Mouse (Mus musculus): Measurements from ENCODE around the gene Faf2. TPM values are rescaled to one million over a fixed set of nuclear protein-coding genes. Genes with fewer than 3 reads are reported as not detected.
A peak's percentile ranks its signal among the peaks of the same experiment; 100 is the strongest.
"Not testable (repeated sequence)": the region's sequence is repeated elsewhere in the genome, so short reads cannot be mapped to it uniquely, and the experiment has no call there.

Faf2 gene
- polyA plus RNA-seq, 1 experiment from 2014 or later = 83.5 TPM

DNA sequence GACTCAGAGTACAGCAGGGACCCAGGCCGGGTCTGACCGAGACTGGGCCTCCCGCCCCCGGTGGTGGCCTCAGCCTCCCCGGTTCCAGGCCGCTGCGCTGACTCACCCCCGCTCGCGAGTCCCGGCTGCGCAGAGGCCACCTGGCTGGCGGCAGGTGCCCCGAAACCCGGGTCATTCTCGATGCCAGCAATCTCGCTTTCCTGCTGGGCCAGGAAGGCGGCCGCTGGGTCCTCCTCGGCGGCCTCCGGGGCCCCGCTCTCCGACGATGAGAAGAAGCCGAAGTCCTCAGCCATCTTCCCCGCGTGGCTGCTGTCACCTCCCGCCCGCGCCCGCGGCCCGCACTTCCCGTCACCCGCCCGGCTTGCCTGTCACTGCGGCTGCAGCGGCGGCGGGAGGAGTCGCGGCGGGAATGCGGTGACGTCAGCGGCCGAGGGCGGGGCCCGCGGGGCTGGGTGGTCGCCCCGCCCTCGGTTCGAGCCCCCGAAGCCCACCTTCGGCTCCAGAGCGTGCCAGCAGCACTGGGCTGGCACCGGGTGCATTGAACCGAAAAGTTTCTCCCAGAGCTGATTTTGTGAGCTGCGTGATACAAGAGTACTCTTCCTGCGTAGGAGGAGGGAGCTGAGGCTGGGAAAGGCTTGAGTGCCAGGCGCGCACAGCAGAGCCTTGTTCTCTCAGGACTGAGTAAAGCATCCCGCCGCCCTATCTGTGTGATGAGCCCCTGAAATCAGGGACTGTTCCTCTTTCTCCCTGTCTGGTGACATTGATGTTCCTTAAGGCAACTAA is 10.4 kb upstream of the Faf2 start, which contains the start of gene Cltb:
Gene Cltb, minus strand, starts transcription at position 373 of the 783 bp plus-strand sequence.
- H3K27me3 ChIP-seq (ENCODE audit: control insufficient read depth, insufficient read depth, low read length) = peaks cover 24% of the 10 kb centered on the region
- WGBS = under 1% methylated on average over 64 of the region's 66 CpGs
- no peak within 1 kb of the TSS for H3K27ac ChIP-seq (ENCODE audit: low read depth, low read length)

DNA sequence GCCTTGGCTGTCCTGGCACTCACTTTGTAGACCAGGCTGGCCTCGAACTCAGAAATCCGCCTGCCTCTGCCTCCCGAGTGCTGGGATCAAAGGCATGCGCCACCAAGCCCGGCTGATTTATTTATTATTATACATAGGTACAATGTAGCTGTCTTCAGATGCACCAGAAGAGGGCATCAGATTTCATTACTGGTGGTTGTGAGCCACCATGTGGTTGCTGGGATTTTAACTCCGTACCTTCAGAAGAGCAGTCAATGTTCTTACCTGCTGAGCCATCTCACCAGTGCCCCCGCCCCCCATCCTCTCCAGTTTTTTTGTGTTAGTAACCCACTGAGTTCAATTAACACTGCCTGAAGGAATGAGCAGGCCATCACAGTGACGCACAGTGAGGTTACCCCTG is 8.4 kb upstream of the Faf2 start:
- not testable (repeated sequence) for H3K9me3 ChIP-seq (ENCODE audit: control insufficient read depth, low read length); H3K27ac ChIP-seq (ENCODE audit: low read depth, low read length); H3K9ac ChIP-seq (ENCODE audit: low read length); H3K4me2 ChIP-seq (ENCODE audit: low read depth, low read length, severe bottlenecking); ATAC-seq (replicated peaks; ENCODE audit: low FRiP score); H3K36me3 ChIP-seq (ENCODE audit: control insufficient read depth, insufficient read depth, low read length); H3K4me1 ChIP-seq (replicated peaks; ENCODE audit: control insufficient read depth, insufficient read depth, low read length); H3K4me3 ChIP-seq (ENCODE audit: low read depth, low read length); DNase-seq (ENCODE audit: low spot score)
- WGBS = 83% methylated on average over 8 of the region's 8 CpGs
- H3K27me3 ChIP-seq (ENCODE audit: control insufficient read depth, insufficient read depth, low read length) = peaks cover 15% of the 10 kb centered on the region

More for the DNA sequence above, 10.4 kb upstream of the Faf2 start, which contains the start of gene Cltb:
- Histone ChIP-seq H3K4me3 (ENCODE audit: low read depth, low read length) (peak within 1 kb of the TSS; percentile 43), H3K9me3 (ENCODE audit: control insufficient read depth, low read length) (no peaks in the 10 kb centered on the region), H3K4me2 (ENCODE audit: low read depth, low read length, severe bottlenecking) (peak within 1 kb of the TSS; percentile 77), H3K36me3 (ENCODE audit: control insufficient read depth, insufficient read depth, low read length) (no peaks in the 10 kb centered on the region), H3K9ac (ENCODE audit: low read length) (peak within 1 kb of the TSS; percentile 47), H3K4me1 (replicated peaks; ENCODE audit: control insufficient read depth, insufficient read depth, low read length) (no peaks in the 10 kb centered on the region)
- peak; percentile 70; the same call in 1 of the 2 replicates for ATAC-seq (replicated peaks; ENCODE audit: low FRiP score)
- peak; percentile 91 for DNase-seq (ENCODE audit: low spot score)

DNA sequence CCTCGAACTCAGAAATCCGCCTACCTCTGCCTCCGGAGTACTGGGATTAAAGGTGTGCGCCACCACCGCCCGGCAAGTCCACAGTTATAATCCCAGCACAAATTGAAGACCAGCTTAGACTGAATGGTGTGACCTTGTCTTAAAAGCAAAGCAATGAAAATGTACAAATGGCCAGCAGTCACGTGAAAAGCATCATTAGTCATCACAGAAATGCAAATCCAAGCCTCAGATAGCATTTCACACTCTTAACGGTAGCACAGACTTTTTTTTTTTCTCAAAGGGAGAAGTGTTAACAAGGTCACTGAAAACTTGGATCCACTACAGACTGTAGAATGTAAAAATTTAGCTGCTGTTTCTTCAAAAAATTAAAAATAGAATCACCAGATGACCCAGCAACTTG is 5.3 kb upstream of the Faf2 start:
- Histone ChIP-seq H3K4me1 (replicated peaks; ENCODE audit: control insufficient read depth, insufficient read depth, low read length) (0 out of 2 replicates have a peak, but pooled peaks cover 2% of the 10 kb centered on the region), H3K9me3 (ENCODE audit: control insufficient read depth, low read length) (no peaks in the 10 kb centered on the region), H3K36me3 (ENCODE audit: control insufficient read depth, insufficient read depth, low read length) (no peaks in the 10 kb centered on the region), H3K4me2 (ENCODE audit: low read depth, low read length, severe bottlenecking) (no peak overlapping the region), H3K9ac (ENCODE audit: low read length) (no peak overlapping the region), H3K27me3 (ENCODE audit: control insufficient read depth, insufficient read depth, low read length) (no peaks in the 10 kb centered on the region), H3K4me3 (ENCODE audit: low read depth, low read length) (no peak overlapping the region), H3K27ac (ENCODE audit: low read depth, low read length) (no peak overlapping the region)
- no peak for ATAC-seq (replicated peaks; ENCODE audit: low FRiP score)
- WGBS = 84% methylated on average over 8 of the region's 8 CpGs
- DNase-seq (ENCODE audit: low spot score) = no peak

DNA sequence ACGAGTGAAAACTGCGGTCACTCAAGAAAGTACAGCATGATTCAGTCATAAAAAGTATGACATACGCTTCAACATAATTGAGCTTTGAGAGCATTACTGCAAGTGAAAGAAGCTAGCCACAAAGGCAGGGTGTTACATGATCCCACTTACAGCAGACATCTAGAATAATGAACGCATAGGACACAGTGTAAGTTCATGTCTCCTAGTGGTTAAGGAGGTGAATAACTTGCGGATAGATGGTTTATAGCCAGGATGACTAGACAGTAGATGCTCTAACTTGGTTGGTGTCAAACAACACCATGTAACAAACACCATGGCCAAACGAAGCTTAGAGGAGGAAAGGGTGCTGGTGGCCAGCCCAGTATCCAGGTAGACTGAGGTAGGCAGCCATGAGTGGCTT is 4.6 kb upstream of the Faf2 start:
- H3K27ac ChIP-seq (ENCODE audit: low read depth, low read length) = no peak overlapping the region
- 71% methylated on average over 6 of the region's 6 CpGs for WGBS
- 0 out of 2 replicates have a peak, but pooled peaks cover 2% of the 10 kb centered on the region for H3K4me1 ChIP-seq (replicated peaks; ENCODE audit: control insufficient read depth, insufficient read depth, low read length)
- H3K4me2 ChIP-seq (ENCODE audit: low read depth, low read length, severe bottlenecking) = no peak overlapping the region
- H3K9me3 ChIP-seq (ENCODE audit: control insufficient read depth, low read length) = no peaks in the 10 kb centered on the region
- H3K4me3 ChIP-seq (ENCODE audit: low read depth, low read length) = no peak overlapping the region
- ATAC-seq (replicated peaks; ENCODE audit: low FRiP score) (no peak), DNase-seq (ENCODE audit: low spot score) (no peak)
- no peaks in the 10 kb centered on the region for H3K36me3 ChIP-seq (ENCODE audit: control insufficient read depth, insufficient read depth, low read length)
- no peaks in the 10 kb centered on the region for H3K27me3 ChIP-seq (ENCODE audit: control insufficient read depth, insufficient read depth, low read length)
- no peak overlapping the region for H3K9ac ChIP-seq (ENCODE audit: low read length)

DNA sequence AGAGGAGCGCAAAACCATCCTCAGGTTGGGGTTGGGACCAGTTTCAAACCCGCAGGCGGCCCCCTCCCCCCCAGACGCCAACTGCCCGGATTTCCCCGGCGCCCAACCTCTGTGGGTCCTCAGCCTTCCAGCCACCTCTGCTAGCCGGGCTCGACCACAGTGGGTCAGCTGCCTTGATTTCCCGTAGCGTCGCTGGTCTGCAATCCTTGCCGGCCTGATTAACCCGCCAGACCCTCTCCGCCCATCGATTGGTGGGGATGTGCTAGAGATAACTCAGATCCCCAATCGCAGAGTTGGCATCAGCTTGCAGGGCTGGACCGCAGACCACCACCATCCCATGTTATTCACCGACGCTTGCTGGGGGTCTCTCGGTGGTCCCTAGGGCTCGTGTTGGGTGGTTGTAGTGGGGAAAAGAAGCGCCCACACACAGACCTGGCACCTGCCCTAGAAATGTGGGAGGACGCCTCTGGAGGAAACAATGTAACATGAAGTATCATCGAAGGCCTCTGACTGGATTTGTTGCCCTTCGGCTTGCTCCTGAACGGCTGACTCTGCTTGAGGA is 457 bp downstream of the Faf2 start:
- 0 out of 2 replicates have a peak, but pooled peaks cover 3% of the 10 kb centered on the region for H3K4me1 ChIP-seq (replicated peaks; ENCODE audit: control insufficient read depth, insufficient read depth, low read length)
- peak overlapping the region; percentile 94 for H3K4me3 ChIP-seq (ENCODE audit: low read depth, low read length)
- no peaks in the 10 kb centered on the region for H3K9me3 ChIP-seq (ENCODE audit: control insufficient read depth, low read length)
- H3K4me2 ChIP-seq (ENCODE audit: low read depth, low read length, severe bottlenecking) = peak overlapping the region; percentile 76
- peak overlapping the region; percentile 98 for H3K9ac ChIP-seq (ENCODE audit: low read length)
- H3K36me3 ChIP-seq (ENCODE audit: control insufficient read depth, insufficient read depth, low read length) = no peaks in the 10 kb centered on the region
- H3K27me3 ChIP-seq (ENCODE audit: control insufficient read depth, insufficient read depth, low read length) = no peaks in the 10 kb centered on the region
- 2% methylated on average over 27 of the region's 27 CpGs for WGBS
- peak overlapping the region; percentile 34; the same call in 1 of the 2 replicates for H3K27ac ChIP-seq (ENCODE audit: low read depth, low read length)
- ATAC-seq (replicated peaks; ENCODE audit: low FRiP score) (no peak; the same call in none of the 2 replicates), DNase-seq (ENCODE audit: low spot score) (no peak)

DNA sequence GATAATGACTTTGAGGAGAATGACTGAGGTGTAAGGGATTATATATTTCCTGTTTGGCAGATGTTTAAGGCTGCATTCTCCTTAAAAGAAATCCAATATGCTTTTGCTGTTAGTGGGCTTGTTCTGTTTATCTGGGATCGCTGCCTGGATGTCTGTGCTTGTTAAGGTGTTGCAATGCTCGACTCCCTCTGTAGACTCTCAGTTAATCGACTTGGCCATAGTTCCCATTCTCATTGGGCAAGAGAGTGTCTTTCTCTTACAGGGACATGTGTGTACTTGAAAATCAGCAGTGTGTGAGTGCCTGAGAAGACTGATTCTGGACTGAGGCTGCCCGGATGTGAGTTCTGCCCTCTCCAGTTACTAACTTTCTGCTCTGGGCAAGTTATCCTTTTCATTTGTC is 7.5 kb downstream of the Faf2 start:
- H3K27ac ChIP-seq (ENCODE audit: low read depth, low read length) = no peak overlapping the region
- H3K27me3 ChIP-seq (ENCODE audit: control insufficient read depth, insufficient read depth, low read length) = no peaks in the 10 kb centered on the region
- no peak overlapping the region for H3K4me2 ChIP-seq (ENCODE audit: low read depth, low read length, severe bottlenecking)
- H3K9me3 ChIP-seq (ENCODE audit: control insufficient read depth, low read length) = no peaks in the 10 kb centered on the region
- H3K36me3 ChIP-seq (ENCODE audit: control insufficient read depth, insufficient read depth, low read length) = no peaks in the 10 kb centered on the region; the same call in 1 of the 2 replicates
- H3K4me1 ChIP-seq (replicated peaks; ENCODE audit: control insufficient read depth, insufficient read depth, low read length) = no peaks in the 10 kb centered on the region; the same call in 1 of the 2 replicates
- no peak overlapping the region for H3K9ac ChIP-seq (ENCODE audit: low read length)
- no peak for ATAC-seq (replicated peaks; ENCODE audit: low FRiP score)
- H3K4me3 ChIP-seq (ENCODE audit: low read depth, low read length) = no peak overlapping the region
- DNase-seq (ENCODE audit: low spot score) = no peak
- WGBS = 95% methylated on average over 4 of the region's 4 CpGs

DNA sequence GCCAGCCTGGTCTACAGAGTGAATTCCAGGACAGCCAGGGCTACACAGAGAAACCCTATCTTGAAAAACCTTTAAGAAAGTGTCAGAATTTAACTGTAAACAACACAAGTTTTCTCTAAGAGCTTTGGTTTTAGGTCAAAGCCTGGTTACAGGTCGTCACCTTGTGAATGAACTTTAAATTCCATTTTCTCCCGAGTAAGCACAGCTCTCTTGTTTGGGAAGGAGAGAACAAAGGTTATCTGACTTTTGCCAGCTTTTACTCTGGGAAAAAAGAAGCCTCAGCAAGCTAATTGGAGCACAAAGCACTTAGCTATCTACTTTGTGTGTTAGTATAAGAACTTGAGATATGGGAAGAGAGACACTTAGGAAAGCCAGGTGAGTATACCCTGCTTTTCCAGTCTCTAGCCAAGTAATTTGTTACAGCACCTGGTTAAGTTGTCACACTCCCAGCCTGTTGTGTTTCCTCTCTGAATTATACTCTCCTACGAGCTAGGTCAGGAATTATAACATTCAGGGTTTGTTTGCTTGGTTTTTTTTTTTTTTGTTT is 11.2 kb downstream of the Faf2 start:
- Histone ChIP-seq H3K27ac (ENCODE audit: low read depth, low read length) (no peak overlapping the region), H3K36me3 (ENCODE audit: control insufficient read depth, insufficient read depth, low read length) (no peaks in the 10 kb centered on the region; the same call in 1 of the 2 replicates), H3K4me1 (replicated peaks; ENCODE audit: control insufficient read depth, insufficient read depth, low read length) (no peaks in the 10 kb centered on the region; the same call in 1 of the 2 replicates), H3K4me2 (ENCODE audit: low read depth, low read length, severe bottlenecking) (no peak overlapping the region), H3K4me3 (ENCODE audit: low read depth, low read length) (no peak overlapping the region), H3K27me3 (ENCODE audit: control insufficient read depth, insufficient read depth, low read length) (no peaks in the 10 kb centered on the region), H3K9me3 (ENCODE audit: control insufficient read depth, low read length) (no peaks in the 10 kb centered on the region), H3K9ac (ENCODE audit: low read length) (no peak overlapping the region)
- no peak for DNase-seq (ENCODE audit: low spot score)
- ATAC-seq (replicated peaks; ENCODE audit: low FRiP score) = no peak
- 88% methylated on average over 3 of the region's 3 CpGs for WGBS

DNA sequence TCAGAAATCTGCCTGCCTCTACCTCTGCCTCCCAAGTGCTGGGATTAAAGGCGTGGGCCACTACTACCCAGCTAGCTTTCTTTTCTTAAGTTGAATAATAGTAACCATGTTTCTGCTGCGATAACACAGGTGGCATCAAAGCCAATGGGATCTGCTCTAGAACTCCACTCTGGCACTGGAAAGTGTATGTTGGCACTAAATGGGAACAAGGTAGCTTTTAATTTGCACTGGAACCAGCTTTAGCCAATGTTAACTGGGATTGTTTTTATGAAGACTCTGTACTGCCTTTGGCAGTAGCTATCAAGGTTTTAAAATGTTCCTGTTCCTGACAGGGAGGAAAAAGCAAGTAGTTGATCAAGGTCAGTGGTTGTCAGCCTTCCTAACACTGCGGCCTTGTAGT is 13.4 kb downstream of the Faf2 start:
- Histone ChIP-seq H3K27me3 (ENCODE audit: control insufficient read depth, insufficient read depth, low read length) (no peaks in the 10 kb centered on the region), H3K27ac (ENCODE audit: low read depth, low read length) (no peak overlapping the region), H3K4me3 (ENCODE audit: low read depth, low read length) (no peak overlapping the region), H3K4me2 (ENCODE audit: low read depth, low read length, severe bottlenecking) (no peak overlapping the region), H3K9ac (ENCODE audit: low read length) (no peak overlapping the region), H3K36me3 (ENCODE audit: control insufficient read depth, insufficient read depth, low read length) (no peaks in the 10 kb centered on the region; the same call in 1 of the 2 replicates), H3K9me3 (ENCODE audit: control insufficient read depth, low read length) (no peaks in the 10 kb centered on the region), H3K4me1 (replicated peaks; ENCODE audit: control insufficient read depth, insufficient read depth, low read length) (no peaks in the 10 kb centered on the region)
- no peak for ATAC-seq (replicated peaks; ENCODE audit: low FRiP score)
- WGBS = 93% methylated on average over 3 of the region's 3 CpGs
- no peak for DNase-seq (ENCODE audit: low spot score)
